Mouse (Mus musculus) cerebellum, adult 11-12 months (tissue): Measurements from ENCODE around the gene Gm6880.
"Not testable (repeated sequence)": the region's sequence is repeated elsewhere in the genome, so short reads cannot be mapped to it uniquely, and the experiment has no call there.

Source experiments
- DNase-seq: peaks from one replicate; pipeline ENCODE4 v3.0.0; 2022

Gene Gm6880

DNA sequence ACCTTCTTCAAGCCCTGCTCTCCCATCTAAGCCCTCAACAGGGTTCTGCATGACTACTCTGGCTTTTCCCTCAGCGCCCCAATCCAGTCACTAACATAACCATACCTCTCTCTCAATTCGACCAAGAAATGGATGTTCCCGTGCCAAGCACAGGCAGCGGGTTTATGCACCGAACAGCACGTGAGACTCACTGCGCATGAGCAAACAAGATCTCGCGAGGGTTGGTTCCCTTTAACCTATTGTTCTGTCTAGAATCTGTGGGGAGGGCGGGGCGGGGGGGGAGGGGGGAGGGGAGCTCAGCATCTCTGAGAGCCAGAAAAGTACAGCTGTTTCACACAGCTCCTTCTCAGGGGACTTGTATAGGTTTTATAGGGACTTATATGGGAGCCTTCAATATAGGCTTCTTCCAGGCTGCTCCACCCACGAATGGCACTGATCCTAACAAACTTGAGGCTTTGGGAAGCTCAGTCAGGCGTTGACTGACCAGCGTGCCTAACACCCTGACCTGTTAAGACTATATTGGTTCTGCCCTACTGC lies at the start of gene Gm6880:
Gm6880 (minus strand) TSS at position 51 of the 537 bp plus-strand sequence.
- not testable (repeated sequence) for DNase-seq

DNA sequence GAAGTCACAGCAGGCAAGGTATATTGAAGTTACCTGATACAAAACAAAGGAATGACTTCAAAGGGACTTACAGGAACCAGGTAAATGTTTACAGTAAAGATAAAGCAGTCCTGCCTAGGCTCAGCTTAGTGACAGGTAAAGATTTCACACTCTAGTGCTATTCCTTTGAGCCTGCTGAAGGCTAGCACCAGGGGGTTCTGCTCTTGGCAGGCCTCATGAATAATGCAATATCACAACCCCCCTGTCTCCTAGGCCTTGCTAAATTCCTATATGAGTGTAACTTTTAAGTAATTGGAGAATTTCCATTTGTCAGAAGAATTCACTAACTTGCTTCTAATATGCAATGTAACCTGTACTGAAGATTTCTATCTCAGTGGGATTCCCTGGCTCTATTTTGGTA lies 36.3 kb upstream of the Gm6880 start:
- not testable (repeated sequence) for DNase-seq

DNA sequence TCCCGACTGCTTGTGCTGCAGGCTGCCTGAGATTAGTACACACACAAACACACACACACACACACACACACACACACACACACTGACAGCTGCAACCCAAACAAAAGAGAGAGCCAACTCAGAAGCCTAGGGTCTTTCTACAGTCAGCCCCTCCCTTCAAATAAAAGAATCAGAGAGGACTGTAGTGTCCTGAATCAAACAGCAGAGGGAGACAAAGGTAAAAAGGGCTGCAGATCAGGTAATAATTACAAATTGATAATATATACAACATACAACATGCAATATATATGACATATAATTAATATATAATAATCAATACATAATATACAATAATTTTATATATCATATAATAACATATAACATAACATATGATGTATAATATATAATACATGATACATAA lies 15.9 kb upstream of the Gm6880 start:
- DNase-seq = no peak

DNA sequence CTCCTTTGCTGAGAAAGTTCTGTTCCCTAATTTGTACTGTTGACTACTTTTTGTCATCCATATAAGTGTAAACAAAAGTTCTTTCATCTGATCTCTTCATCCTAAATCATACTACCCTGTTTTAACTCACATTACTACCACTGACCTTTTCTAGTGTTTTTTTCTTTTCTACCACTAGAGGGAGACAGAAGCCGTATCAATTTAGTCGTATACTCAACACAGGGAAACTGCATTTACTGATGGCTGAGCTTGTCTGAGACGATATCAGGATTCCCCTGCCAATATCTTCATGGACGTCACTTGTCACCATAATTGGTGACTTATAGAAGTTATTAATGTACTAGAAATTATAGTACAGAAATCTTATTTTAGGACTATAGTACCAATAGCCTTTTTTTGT lies 28.4 kb downstream of the Gm6880 start:
- no peak for DNase-seq

DNA sequence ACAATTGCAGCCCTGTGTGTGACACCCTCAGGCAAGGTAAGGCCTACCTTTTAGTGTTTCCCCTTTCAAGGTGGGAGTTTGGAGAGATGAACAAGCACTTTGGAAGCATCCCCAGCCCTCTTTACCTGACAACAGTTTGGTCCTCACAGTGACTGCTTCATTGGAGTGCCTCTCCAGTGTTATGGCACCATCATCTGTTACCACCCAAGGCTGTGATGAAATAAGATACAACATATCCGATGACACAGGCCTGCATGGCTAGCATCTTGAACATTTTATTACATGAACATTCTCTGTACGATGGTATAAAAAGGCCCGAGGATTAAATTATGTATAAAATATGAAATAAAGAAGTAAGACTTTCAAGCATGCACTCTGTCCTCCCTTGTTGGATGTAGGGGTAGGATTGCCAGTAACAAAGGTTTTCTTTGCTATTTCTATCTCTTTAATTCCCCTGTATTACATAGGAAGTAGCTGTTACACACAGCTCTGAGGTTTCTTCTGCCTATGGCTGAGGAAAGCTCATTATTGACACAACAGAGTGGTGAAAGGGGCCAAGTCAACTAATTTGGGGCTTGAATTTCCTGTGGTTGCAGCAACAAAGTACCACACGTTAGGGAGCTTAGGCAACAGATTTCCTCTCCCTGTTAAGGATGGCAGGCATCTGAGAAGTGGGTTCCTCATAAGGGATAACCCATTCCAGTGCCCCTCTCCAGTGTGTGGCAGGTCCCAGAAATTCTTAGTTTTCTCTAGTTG lies 29.9 kb downstream of the Gm6880 start:
- no peak for DNase-seq
